Mouse (Mus musculus): ENCODE data around the gene Prkcb.

Prkcb gene

GRCm38 (mm10) chr7:122288605-122289242 is at the start of gene Prkcb:
TSS of gene Prkcb (plus strand) at chr7:122288751.
- in situ Hi-C loops (cut with MboI, MseI), result no loop called here

GRCm38 (mm10) chr7:122238939-122239338 is 49.6 kb upstream of the Prkcb start:
- in situ Hi-C loops (cut with MboI, MseI), result no loop called here

GRCm38 (mm10) chr7:122240413-122241119 is 48.0 kb upstream of the Prkcb start:
- in situ Hi-C loops (cut with MboI, MseI), result loop anchor here (5.0 kb wide), 1 partner anchor 222 kb away; no protein-coding TSS in a partner anchor

- in situ Hi-C loops (cut with MboI, MseI), result loop anchor here (5.0 kb wide), 1 partner anchor 220 kb away; no protein-coding TSS in a partner anchor
Measured at GRCm38 (mm10) chr7:122242260-122242659, 46.3 kb upstream of the Prkcb start.

GRCm38 (mm10) chr7:122242744-122243143 is 45.8 kb upstream of the Prkcb start:
- in situ Hi-C loops (cut with MboI, MseI), result loop anchor here (5.0 kb wide), 1 partner anchor 220 kb away; no protein-coding TSS in a partner anchor

- in situ Hi-C loops (cut with MboI, MseI), result loop anchor here (5.0 kb wide), 1 partner anchor 218 kb away; no protein-coding TSS in a partner anchor
Measured at GRCm38 (mm10) chr7:122244166-122244565, 44.4 kb upstream of the Prkcb start.

GRCm38 (mm10) chr7:122244584-122244983 is 44.0 kb upstream of the Prkcb start:
- in situ Hi-C loops (cut with MboI, MseI), result loop anchor here (5.0 kb wide), 1 partner anchor 218 kb away; no protein-coding TSS in a partner anchor

- in situ Hi-C loops (cut with MboI, MseI), result no loop called here
Measured at GRCm38 (mm10) chr7:122245976-122246375, 42.6 kb upstream of the Prkcb start.

GRCm38 (mm10) chr7:122247254-122247864 is 41.2 kb upstream of the Prkcb start:
- in situ Hi-C loops (cut with MboI, MseI), result no loop called here

GRCm38 (mm10) chr7:122249321-122249821 is 39.2 kb upstream of the Prkcb start:
- in situ Hi-C loops (cut with MboI, MseI), result no loop called here

GRCm38 (mm10) chr7:122251197-122252011 is 37.1 kb upstream of the Prkcb start:
- in situ Hi-C loops (cut with MboI, MseI), result loop anchor here (5.0 kb wide), 1 partner anchor 676 kb away; no protein-coding TSS in a partner anchor

GRCm38 (mm10) chr7:122256722-122257121 is 31.8 kb upstream of the Prkcb start:
- in situ Hi-C loops (cut with MboI, MseI), result no loop called here

- in situ Hi-C loops (cut with MboI, MseI), result no loop called here
Measured at GRCm38 (mm10) chr7:122258521-122258920, 30.0 kb upstream of the Prkcb start.

- in situ Hi-C loops (cut with MboI, MseI), result no loop called here
Measured at GRCm38 (mm10) chr7:122260055-122260602, 28.4 kb upstream of the Prkcb start.

GRCm38 (mm10) chr7:122268983-122269486 is 19.5 kb upstream of the Prkcb start:
- in situ Hi-C loops (cut with MboI, MseI), result no loop called here

- in situ Hi-C loops (cut with MboI, MseI), result no loop called here
Measured at GRCm38 (mm10) chr7:122272334-122272733, 16.2 kb upstream of the Prkcb start.

- in situ Hi-C loops (cut with MboI, MseI), result no loop called here
Measured at GRCm38 (mm10) chr7:122279580-122279979, 9.0 kb upstream of the Prkcb start.

GRCm38 (mm10) chr7:122280334-122280733 is 8.2 kb upstream of the Prkcb start:
- in situ Hi-C loops (cut with MboI, MseI), result no loop called here

- in situ Hi-C loops (cut with MboI, MseI), result no loop called here
Measured at GRCm38 (mm10) chr7:122282584-122282983, 6.0 kb upstream of the Prkcb start.

- in situ Hi-C loops (cut with MboI, MseI), result no loop called here
Measured at GRCm38 (mm10) chr7:122287217-122287616, 1.3 kb upstream of the Prkcb start.
